Mouse (Mus musculus): Measurements from ENCODE around the gene Gmcl1. TPM values are rescaled to one million over a fixed set of nuclear protein-coding genes. Genes with fewer than 3 reads are reported as not detected.

Gmcl1 gene
- total RNA-seq (2021) = 10 to 100 TPM; 30.4 to 30.6 TPM
- long read RNA-seq, experiment 1, transcript Gmcl1-201 (14 exons, 2,949 nt) = major isoform, 49 of 74 reads
- long read RNA-seq, experiment 1, partial matches to known transcripts = 3 of 74 reads
- long read RNA-seq, experiment 1, other reads (novel, unspliced or antisense) = 22 of 74 reads
- long read RNA-seq, experiment 2, transcript Gmcl1-201 (14 exons, 2,949 nt) = major isoform, 32 of 46 reads
- long read RNA-seq, experiment 2, partial matches to known transcripts = 0 of 46 reads
- long read RNA-seq, experiment 2, other reads (novel, unspliced or antisense) = 11 of 46 reads

DNA sequence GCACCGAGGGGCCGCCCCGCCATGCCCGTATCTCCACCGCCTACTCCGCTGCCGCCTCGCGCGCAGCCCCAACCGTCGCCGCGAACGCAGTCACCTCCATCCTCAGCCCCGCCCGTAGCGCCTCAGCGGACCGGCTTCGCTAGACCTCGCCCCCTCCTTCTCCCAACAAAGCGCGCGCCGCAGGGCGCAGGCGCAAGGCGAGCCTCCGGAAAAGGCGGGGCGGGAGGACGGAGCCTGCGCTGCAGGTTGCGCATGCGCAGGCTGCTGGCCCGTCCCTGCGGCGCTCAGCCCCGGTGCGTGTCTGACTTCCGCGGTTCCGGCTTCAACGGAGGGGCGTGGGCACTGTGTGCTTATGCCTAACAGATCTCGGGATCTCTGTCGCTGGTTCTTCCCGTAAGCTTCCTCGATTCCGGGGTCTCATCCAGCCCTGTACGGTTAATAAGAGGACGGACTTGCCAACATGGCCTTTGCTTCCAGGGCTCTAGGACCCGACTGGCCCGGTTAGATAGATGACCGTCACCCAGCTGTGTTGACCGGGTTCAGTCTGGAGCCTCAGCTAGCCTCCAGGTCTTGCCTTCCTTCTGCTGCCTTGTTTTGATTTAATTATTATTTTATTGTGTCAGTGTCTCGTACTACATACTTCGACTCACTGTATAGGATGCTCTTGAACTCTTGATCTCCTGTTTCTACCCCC is at the start of gene Gmcl1:
Gene Gmcl1, minus strand, starts transcription at position 201 of the 694 bp plus-strand sequence.
- DNase-seq (ENCODE audit: low spot score in 2 of 2) = peak; percentile 89 to 94

GRCm38 (mm10) chr6:86782342-86782741 is 49.2 kb upstream of the Gmcl1 start:
- no peak for DNase-seq (ENCODE audit: low spot score in 2 of 2)

GRCm38 (mm10) chr6:86781361-86781957 is 48.3 kb upstream of the Gmcl1 start:
- DNase-seq (ENCODE audit: low spot score in 2 of 2) = no peak

GRCm38 (mm10) chr6:86778910-86779594 is 45.9 kb upstream of the Gmcl1 start:
- peak; percentile 13 to 16 for DNase-seq (ENCODE audit: low spot score in 2 of 2)

DNA sequence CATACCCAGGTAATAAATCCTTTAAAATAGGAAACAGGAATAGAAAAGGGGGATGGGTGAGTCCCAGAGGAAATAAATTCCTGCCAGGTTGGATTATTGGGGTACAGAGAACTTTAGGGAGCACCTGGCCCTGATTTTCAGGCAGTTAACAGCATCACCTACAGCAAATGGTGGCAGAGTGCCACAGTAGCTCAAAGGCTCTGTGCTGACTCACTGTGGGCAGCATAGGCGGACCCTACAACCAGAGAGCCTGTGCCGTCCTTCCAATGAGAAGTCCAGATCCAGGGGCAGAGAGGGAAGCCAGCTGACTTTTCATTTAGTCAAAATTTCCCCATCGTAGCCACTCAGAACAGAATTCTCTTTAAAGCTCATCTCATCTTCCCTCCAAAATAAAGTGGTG is 44.0 kb upstream of the Gmcl1 start:
- no peak for DNase-seq (ENCODE audit: low spot score in 2 of 2)

- DNase-seq (ENCODE audit: low spot score in 2 of 2) = peak; percentile 29 to 32
Measured at GRCm38 (mm10) chr6:86776706-86777071, 43.5 kb upstream of the Gmcl1 start.

GRCm38 (mm10) chr6:86776001-86776705 is 43.0 kb upstream of the Gmcl1 start:
- DNase-seq (ENCODE audit: low spot score in 2 of 2) = peak; percentile 21 to 33

GRCm38 (mm10) chr6:86774937-86775336 is 41.8 kb upstream of the Gmcl1 start:
- DNase-seq (ENCODE audit: low spot score in 2 of 2) = no peak

GRCm38 (mm10) chr6:86773830-86774229 is 40.6 kb upstream of the Gmcl1 start:
- DNase-seq (ENCODE audit: low spot score in 2 of 2) = no peak

- DNase-seq (ENCODE audit: low spot score in 2 of 2) = peak; percentile 25 to 33
Measured at GRCm38 (mm10) chr6:86772631-86773030, 39.4 kb upstream of the Gmcl1 start.

DNA sequence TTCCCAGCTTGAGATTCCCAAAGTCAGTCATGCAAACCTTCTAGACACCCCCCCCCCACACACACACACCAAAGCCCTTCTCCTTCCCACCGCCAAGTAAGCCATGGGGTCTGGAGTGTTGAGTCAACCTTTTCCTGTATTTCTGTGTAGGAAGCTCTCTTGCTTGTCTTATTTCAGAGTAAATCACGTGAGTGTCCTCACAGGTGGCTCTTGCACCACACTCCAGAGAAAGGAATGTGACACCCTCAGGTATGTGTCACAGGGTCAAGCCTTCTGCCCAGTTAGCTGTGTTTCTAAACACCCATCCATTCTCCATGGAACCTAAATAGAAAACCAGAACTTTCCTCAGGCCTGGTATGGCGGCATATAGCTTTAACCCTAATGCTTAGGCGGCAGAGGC is 35.8 kb upstream of the Gmcl1 start:
- DNase-seq (ENCODE audit: low spot score in 2 of 2) = no peak

DNA sequence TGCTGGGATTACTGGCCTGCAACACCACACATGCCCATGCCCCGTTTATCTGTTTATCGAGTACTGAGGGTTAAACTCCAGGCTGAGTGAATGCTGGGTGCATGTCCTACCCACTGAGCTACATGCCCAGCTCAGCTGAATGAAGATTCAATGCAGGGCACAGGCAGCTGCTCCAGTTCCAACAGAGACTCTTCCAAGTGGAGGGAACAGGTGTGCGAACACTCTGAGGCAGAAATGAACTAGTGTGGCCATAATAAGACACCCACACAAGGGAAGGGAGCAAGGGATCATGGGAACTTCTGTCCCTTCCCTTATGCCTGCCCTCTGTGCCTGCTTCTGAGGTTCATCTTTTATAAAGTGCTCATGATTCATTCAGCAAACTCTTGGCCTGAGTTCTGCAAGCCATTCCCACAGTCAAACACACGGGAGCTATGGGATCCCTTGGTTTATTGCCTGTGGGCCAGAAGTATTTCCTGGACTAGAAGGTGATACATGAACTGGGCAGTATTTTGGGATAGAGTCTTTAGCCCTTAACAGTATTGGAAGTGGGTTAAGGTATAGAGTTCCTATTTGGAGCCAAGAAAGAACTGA is 35.1 kb upstream of the Gmcl1 start:
- no peak for DNase-seq (ENCODE audit: low spot score in 2 of 2)

DNA sequence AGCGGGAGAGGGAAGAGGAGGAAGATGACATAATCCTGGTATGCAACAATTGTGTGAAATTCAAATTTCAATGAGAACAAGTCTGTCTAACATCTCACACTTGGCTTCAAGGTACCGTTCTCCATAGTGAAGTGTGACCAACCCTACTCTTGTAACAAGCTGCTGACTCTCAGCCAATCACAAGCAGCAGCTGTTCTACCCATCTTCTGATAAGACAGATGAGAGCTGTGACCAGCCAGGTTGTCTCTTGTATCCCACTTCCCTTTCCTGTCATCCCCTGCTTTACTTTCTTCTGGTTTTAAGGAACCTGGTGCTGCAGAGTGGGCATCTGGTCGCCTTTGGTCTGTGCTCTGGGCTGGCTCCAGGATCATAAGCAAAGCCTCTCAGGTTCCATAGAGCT is 34.3 kb upstream of the Gmcl1 start:
- DNase-seq (ENCODE audit: low spot score in 2 of 2) = no peak

GRCm38 (mm10) chr6:86765637-86766059 is 32.5 kb upstream of the Gmcl1 start:
- no peak for DNase-seq (ENCODE audit: low spot score in 2 of 2)

DNA sequence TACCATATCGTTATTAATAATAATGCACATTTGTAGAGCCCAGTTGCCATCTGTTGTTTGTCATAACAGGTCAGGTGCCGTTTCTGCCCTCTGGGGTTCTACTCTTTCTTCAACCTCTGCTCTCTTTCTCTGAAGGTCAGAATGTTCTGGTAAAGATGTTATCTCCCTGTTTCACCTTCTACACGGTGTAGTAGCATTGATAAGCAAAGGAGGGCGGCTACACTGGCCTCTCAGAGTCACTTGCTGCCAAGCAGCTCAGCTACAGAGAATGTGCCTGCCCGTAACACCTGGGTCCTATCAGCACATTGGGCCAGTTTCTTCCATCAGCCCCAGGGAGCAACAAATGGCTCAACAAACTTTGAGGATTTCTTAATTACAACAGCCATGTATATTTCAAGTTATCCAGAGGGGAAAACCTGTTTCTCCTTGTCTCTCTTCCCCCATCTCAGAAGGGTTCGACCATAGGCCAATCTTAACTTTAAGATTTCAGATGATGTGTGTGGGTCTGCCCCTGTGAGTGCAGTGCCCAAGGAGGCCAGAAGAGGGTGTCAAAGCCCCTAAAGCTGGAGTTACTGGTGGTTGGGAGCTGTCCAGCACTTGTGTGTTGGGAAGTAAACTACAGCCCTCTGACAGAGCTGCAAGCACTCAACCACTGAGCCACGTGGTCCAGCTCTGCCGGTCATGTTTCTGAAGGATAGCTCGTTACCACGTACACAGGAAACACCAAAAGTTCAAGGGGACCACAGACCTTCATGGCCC is 21.1 kb upstream of the Gmcl1 start:
- DNase-seq (ENCODE audit: low spot score in 2 of 2) = no peak

- DNase-seq (ENCODE audit: low spot score in 2 of 2) = no peak
Measured at GRCm38 (mm10) chr6:86752843-86753485, 19.8 kb upstream of the Gmcl1 start.

- DNase-seq (ENCODE audit: low spot score in 2 of 2) = no peak
Measured at GRCm38 (mm10) chr6:86750961-86751360, 17.8 kb upstream of the Gmcl1 start.

GRCm38 (mm10) chr6:86749817-86750216 is 16.6 kb upstream of the Gmcl1 start:
- no peak for DNase-seq (ENCODE audit: low spot score in 2 of 2)

- peak; percentile 52 to 63 for DNase-seq (ENCODE audit: low spot score in 2 of 2)
Measured at GRCm38 (mm10) chr6:86747171-86747570, 14.0 kb upstream of the Gmcl1 start.
